Mouse (Mus musculus) stomach, postnatal 0 days (tissue): ENCODE results near the gene Clec9a. TPM values are rescaled to one million over a fixed set of nuclear protein-coding genes. Genes with fewer than 3 reads are reported as not detected.

ENCODE experiments used
- ATAC-seq: fragments of 200-750 bp; cut with Nextera tagmentation; 2 replicates; pipeline ENCODE4 v1.8.0; 2017; ENCODE audit not compliant: low FRiP score, low TSS enrichment
- DNase-seq: peaks from one replicate; pipeline ENCODE4 v3.0.0-alpha.2; 2016; ENCODE audit warnings: low spot score
- H3K27ac ChIP-seq: fragments of 300-500 bp; sonication (generic); replicated peaks from 2 replicates; pipeline ENCODE4 v1.5.1; 2014; ENCODE audit warnings: mild to moderate bottlenecking, control low read depth
- H3K27me3 ChIP-seq: fragments of 300-500 bp; sonication (generic); 2 replicates; pipeline ENCODE4 v1.6.1; 2014; ENCODE audit warnings: low read length; ENCODE audit not compliant: control insufficient read depth, insufficient read depth
- H3K36me3 ChIP-seq: fragments of 300-500 bp; sonication (generic); 2 replicates; pipeline ENCODE4 v1.6.1; 2014; ENCODE audit warnings: low read length, mixed read lengths; ENCODE audit not compliant: control insufficient read depth, insufficient read depth
- H3K4me1 ChIP-seq: fragments of 300-500 bp; sonication (generic); replicated peaks from 2 replicates; pipeline ENCODE4 v1.6.1; 2014; ENCODE audit warnings: antibody characterized with exemption; ENCODE audit not compliant: control insufficient read depth, insufficient read depth
- H3K4me2 ChIP-seq: fragments of 300-500 bp; sonication (generic); replicated peaks from 2 replicates; pipeline ENCODE4 v1.6.1; 2014; ENCODE audit warnings: low read depth, mild to moderate bottlenecking, control low read depth, moderate library complexity
- H3K4me3 ChIP-seq: fragments of 300-500 bp; sonication (generic); 2 replicates; pipeline ENCODE4 v1.5.1; 2014; ENCODE audit warnings: low read depth, low read length, control low read depth
- H3K9ac ChIP-seq: fragments of 300-500 bp; sonication (generic); 2 replicates; pipeline ENCODE4 v1.6.1; 2014; ENCODE audit warnings: mild to moderate bottlenecking, low read length, control low read depth, mixed read lengths
- H3K9me3 ChIP-seq: fragments of 300-500 bp; sonication (generic); 2 replicates; pipeline ENCODE4 v1.6.1; 2016; ENCODE audit warnings: low read length; ENCODE audit not compliant: control insufficient read depth
- CTCF ChIP-seq: IDR thresholded peaks from 2 replicates; pipeline ENCODE4 v1.5.1; 2016; ENCODE audit warnings: antibody characterized with exemption, low read depth, mild to moderate bottlenecking, moderate library complexity
- EP300 ChIP-seq: optimal IDR thresholded peaks from 2 replicates; pipeline ENCODE3; 2016; ENCODE audit warnings: antibody characterized with exemption
- WGBS: fragments of 180-500 bp; shearing (Covaris S2); extraction: QIAGEN DNeasy Blood & Tissue Kit; methylation state at CpG from one replicate; pipeline ENCODE4 v1.1.7; 2014; 5-methylcytosine and 5-hydroxymethylcytosine counted together
- polyA plus RNA-seq: library from polyadenylated mRNA; unstranded; fragments of >200 nt; fragmentation: Nextera tagmentation; extraction: Ambion mirVana; gene quantifications from 2 replicates; pipeline ENCODE4 v1.2.1, GENCODE M21; 2015

The Clec9a gene
- polyA plus RNA-seq, 1 experiment from 2014 or later: 0.05 TPM

DNA sequence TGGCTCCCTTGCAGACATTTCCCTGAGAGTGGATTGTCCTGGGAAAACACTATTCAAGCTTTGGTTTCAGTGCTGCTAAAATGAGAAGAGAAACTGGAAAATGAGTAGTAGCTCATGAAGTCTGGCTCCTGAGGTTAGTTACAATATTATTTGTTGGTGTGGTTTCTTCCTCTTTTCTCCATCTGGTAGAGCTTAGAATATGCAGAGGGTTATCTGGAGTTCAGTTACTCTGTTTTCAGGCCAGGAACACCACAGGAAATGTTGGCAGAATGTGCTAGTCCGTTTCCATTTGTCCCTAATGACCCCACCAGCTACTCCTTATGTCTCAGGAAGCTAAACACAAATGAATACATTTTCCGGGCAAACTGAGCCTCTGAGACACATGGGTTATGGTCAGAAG lies 1.3 kb upstream of the Clec9a start:
- Histone ChIP-seq H3K27me3 (no peaks in the 10 kb centered on the region), H3K9me3 (no peaks in the 10 kb centered on the region), H3K4me3 (no peak overlapping the region), H3K4me1 (no peaks in the 10 kb centered on the region), H3K9ac (no peak overlapping the region), H3K27ac (no peak overlapping the region), H3K4me2 (no peak overlapping the region), H3K36me3 (no peaks in the 10 kb centered on the region)
- 39% methylated on average over 2 of the region's 2 CpGs for WGBS
- DNase-seq: no peak
- ATAC-seq: no peak
- TF ChIP-seq CTCF: no peak
- TF ChIP-seq EP300: no peak

DNA sequence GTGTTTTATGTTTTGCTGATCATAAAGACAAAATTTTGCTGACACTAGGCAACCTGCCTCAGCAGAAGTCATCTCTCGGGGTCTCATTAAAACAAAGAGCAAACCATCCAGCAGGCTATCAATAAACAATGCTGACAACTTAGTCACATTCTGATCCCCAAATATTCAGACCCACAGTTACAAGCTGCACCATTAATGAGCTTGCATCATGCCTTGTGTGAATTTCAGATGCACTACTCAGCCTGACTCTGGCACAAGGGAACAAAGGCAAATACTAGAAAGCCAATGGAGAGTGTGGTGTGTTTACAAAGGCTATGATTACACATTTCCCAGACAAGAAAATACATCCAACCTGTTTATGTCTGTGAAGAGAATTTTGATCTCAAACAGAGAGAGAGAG lies 5.5 kb downstream of the Clec9a start:
- ATAC-seq (no peak), DNase-seq (no peak)
- Histone ChIP-seq H3K4me1 (no peaks in the 10 kb centered on the region), H3K36me3 (no peaks in the 10 kb centered on the region), H3K9ac (no peak overlapping the region), H3K27ac (no peak overlapping the region), H3K4me2 (no peak overlapping the region), H3K4me3 (no peak overlapping the region), H3K9me3 (no peaks in the 10 kb centered on the region), H3K27me3 (no peaks in the 10 kb centered on the region)
- 52% methylated on average over 1 of the region's 1 CpGs for WGBS
- TF ChIP-seq EP300: no peak
- no peak for TF ChIP-seq CTCF

DNA sequence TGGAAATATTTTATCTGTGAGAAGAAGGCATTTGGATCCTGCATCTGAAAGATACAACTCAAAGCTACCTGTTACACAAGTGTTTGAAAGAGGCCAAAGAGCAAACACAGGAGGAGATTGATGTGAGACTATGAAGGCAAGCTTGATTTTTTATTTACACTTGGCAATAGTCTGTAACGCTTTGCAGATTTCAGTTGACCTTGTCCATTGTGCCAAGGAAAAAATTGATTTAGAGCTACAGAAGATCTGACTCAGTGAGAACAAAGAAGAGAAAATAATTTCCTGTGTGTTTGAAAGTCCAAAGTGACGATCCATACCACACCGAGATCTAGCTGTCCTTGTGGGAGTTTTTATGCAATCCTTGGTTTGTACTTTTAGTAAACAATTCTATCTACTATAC lies 13.6 kb downstream of the Clec9a start:
- H3K36me3 ChIP-seq: no peaks in the 10 kb centered on the region
- no peak overlapping the region for H3K9ac ChIP-seq
- H3K4me3 ChIP-seq: no peak overlapping the region
- ATAC-seq (no peak), DNase-seq (no peak)
- no peaks in the 10 kb centered on the region for H3K27me3 ChIP-seq
- no peaks in the 10 kb centered on the region; the same call in 1 of the 2 replicates for H3K4me1 ChIP-seq
- 39% methylated on average over 3 of the region's 3 CpGs for WGBS
- H3K4me2 ChIP-seq: no peak overlapping the region
- H3K27ac ChIP-seq: no peak overlapping the region
- no peaks in the 10 kb centered on the region for H3K9me3 ChIP-seq
- TF ChIP-seq CTCF (no peak), EP300 (no peak)

DNA sequence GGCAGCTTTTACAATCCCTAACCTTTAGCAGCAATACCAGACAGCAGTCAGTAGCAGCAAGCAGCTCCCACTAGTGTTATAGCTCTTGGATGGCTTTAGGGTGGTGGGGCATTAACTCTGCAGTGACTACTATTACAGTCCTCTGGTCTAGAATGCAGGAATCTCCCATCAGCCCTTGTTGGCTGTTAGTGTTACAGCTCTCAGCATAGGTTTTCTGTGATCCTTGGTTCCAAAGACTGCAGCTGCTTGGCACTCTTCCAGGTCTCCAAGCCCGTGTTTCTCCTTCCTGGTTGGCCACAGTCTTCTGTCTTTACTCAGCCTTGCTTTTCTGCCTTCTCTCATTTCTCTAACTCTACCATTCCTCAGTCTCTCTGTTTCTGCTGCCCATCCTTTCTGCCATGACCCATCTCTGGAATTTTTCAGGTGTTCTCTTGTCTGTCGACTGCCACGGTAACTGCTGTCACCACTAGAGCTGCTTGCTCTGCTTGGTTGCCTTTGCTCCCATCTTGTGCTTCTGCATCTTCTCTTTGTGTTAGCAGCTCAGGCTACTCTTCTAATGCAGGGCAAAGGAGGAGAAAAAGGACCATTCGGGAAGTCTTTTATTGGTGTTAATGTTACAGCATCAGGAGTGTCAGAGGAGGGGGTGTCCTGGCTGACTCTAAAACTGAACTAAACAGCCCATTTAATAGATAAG lies 14.5 kb downstream of the Clec9a start:
- Histone ChIP-seq H3K9ac (no peak overlapping the region), H3K27me3 (no peaks in the 10 kb centered on the region), H3K27ac (no peak overlapping the region), H3K9me3 (no peaks in the 10 kb centered on the region), H3K4me2 (no peak overlapping the region), H3K4me3 (no peak overlapping the region), H3K4me1 (no peaks in the 10 kb centered on the region; the same call in 1 of the 2 replicates), H3K36me3 (no peaks in the 10 kb centered on the region)
- WGBS: 50% methylated on average over 4 of the region's 4 CpGs
- no peak for TF ChIP-seq EP300
- TF ChIP-seq CTCF: no peak
- DNase-seq (peak; percentile 57), ATAC-seq (peak; percentile 51)

DNA sequence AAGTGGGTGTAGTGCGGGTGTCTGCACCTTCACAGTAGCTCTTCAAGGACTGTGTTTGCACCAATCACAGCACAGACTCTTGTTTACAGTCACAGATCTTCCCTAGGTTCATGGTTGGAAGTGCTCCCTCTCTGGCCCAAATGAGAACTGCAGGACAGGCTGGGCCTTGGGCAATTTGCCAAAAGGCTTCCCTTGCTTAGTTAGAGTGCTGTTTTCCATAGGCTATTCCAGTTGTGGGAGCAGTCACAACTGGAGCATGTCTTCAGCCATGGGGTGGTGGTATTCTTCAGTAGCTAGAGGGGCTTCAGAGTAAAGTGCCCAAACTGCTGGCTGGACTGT lies 15.0 kb downstream of the Clec9a start:
- TF ChIP-seq EP300 (no peak), CTCF (peak; percentile 90)
- Histone ChIP-seq H3K9ac (no peak overlapping the region), H3K36me3 (no peaks in the 10 kb centered on the region), H3K4me2 (no peak overlapping the region), H3K27me3 (no peaks in the 10 kb centered on the region), H3K9me3 (no peaks in the 10 kb centered on the region), H3K27ac (no peak overlapping the region), H3K4me1 (no peaks in the 10 kb centered on the region; the same call in 1 of the 2 replicates), H3K4me3 (no peak overlapping the region)
- DNase-seq (peak; percentile 75), ATAC-seq (peak; percentile 83)
- WGBS: 17% methylated on average over 1 of the region's 1 CpGs

DNA sequence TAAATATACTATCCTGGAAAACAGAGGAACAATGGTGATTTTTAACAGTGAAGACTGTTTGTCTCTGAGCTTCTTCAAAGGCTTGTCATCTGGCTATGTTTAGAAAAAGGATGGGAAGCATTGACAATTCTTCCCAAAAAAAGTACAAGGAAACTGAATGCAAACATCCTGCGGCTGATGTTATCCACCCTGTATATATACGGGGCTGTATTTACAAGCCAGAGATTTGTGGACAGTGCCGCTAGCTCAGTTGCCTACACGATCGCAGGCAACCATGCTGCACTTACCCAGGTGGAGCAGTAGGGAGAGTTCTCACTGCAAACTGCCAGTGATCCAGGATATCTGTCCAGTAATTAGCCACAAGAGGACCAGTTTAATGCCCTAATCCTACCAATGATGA lies 16.6 kb downstream of the Clec9a start:
- Histone ChIP-seq H3K27ac (no peak overlapping the region), H3K36me3 (no peaks in the 10 kb centered on the region), H3K9me3 (no peaks in the 10 kb centered on the region), H3K27me3 (no peaks in the 10 kb centered on the region), H3K4me3 (no peak overlapping the region), H3K4me2 (no peak overlapping the region), H3K4me1 (no peaks in the 10 kb centered on the region; the same call in 1 of the 2 replicates), H3K9ac (no peak overlapping the region)
- DNase-seq: no peak
- 35% methylated on average over 5 of the region's 5 CpGs for WGBS
- TF ChIP-seq CTCF: no peak
- TF ChIP-seq EP300: no peak
- ATAC-seq: no peak
